Mouse (Mus musculus): Measurements from ENCODE around the gene Pdcd1. TPM values are rescaled to one million over a fixed set of nuclear protein-coding genes. Genes with fewer than 3 reads are reported as not detected.

Pdcd1 gene
- polyA plus RNA-seq (2015; fragmentation: Nextera tagmentation; extraction: Ambion mirVana), result 0.11 and 0.13 TPM in 2 replicates

DNA sequence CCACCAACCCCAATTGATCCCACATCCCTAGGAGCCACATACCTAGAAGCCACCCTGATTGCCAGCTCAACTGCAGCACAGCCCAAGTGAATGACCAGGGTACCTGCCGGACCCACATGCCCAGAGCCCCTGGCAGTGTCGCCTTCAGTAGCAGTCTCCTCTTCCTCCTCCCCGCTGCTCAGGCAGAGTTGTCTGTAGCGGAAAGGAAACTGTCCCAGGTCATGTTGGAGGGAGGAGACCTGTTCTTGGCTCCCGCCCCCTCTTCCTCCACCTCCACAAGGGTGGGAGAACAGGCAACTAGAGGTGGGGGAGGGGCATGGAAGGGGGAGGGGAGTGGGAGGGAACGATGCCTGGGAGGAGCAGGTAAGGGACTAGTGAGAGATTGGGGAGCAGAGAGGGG lies at the start of gene Pdcd1:
Gene Pdcd1 (minus strand): TSS at position 181 of the 400 bp plus-strand sequence.
- no peak within 1 kb of the TSS for H3K27ac ChIP-seq (replicated peaks)
- no peaks in the 10 kb centered on the region for H3K36me3 ChIP-seq
- no peaks in the 10 kb centered on the region for H3K9me3 ChIP-seq (replicated peaks)
- H3K27me3 ChIP-seq, result no peaks in the 10 kb centered on the region
- H3K9ac ChIP-seq, result no peak within 1 kb of the TSS
- 57% methylated on average over 6 of the region's 6 CpGs for WGBS
- H3K4me2 ChIP-seq (replicated peaks), result no peak within 1 kb of the TSS
- no peaks in the 10 kb centered on the region for H3K4me1 ChIP-seq
- ATAC-seq (ENCODE audit: insufficient number of reproducible peaks, low FRiP score, low TSS enrichment, low read depth), result no peak
- no peak within 1 kb of the TSS for H3K4me3 ChIP-seq (replicated peaks)

DNA sequence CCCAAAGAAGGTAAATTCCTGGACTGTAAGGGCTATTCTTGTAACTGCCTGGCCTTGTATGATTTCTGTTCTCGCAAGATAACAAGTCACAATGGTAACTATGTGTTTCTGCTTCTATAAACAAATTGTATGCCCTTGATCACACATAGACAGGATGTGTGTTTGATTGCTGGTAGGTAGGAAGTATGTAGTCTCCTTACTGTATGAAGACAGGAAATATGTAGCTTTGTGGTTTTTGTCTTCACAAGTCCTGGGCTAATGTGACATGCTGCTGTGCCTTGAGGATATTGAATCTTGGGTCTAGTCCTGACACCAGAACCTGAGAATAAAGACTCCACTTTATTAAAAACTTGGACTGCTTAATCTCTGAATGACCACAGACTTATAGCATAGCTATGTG lies 39.4 kb upstream of the Pdcd1 start:
- H3K9me3 ChIP-seq (replicated peaks), result no peaks in the 10 kb centered on the region
- H3K9ac ChIP-seq, result no peak overlapping the region
- no peak overlapping the region for H3K27ac ChIP-seq (replicated peaks)
- H3K4me2 ChIP-seq (replicated peaks), result no peak overlapping the region
- no peaks in the 10 kb centered on the region for H3K36me3 ChIP-seq
- no peak overlapping the region for H3K4me3 ChIP-seq (replicated peaks)
- WGBS, result 83% methylated on average over 1 of the region's 1 CpGs
- no peak for ATAC-seq (ENCODE audit: insufficient number of reproducible peaks, low FRiP score, low TSS enrichment, low read depth)
- no peaks in the 10 kb centered on the region for H3K4me1 ChIP-seq
- no peaks in the 10 kb centered on the region for H3K27me3 ChIP-seq

DNA sequence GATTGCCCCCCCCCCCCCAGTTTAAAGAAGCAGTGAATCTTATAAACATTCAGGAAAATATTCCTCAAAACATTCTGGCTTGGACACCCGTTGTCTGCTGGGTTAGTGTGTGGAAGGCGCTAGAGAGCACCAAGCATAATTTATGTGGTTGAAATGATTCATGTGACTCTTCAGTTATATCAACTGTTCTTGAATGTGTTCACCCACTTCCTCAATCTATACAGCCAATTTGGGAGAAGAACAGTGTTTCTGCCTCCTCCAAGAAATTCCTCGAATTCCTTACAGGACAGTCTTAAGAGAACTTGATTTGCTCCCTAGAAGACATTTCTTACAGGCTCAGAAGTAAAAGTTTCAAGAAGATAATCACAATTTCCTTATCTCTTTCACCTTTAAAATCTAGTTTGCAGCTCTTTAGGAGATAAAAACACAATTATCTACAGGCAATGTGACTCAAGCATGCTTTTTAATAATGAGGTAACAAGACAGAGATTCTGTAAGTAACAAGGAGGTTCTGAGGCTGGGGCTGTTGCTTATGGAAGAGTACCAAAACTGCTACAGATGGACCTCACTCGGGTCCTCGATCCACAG lies 34.1 kb upstream of the Pdcd1 start:
- no peak overlapping the region for H3K4me3 ChIP-seq (replicated peaks)
- no peak overlapping the region for H3K27ac ChIP-seq (replicated peaks)
- no peaks in the 10 kb centered on the region for H3K9me3 ChIP-seq (replicated peaks)
- no peaks in the 10 kb centered on the region for H3K36me3 ChIP-seq
- 83% methylated on average over 5 of the region's 5 CpGs for WGBS
- ATAC-seq (ENCODE audit: insufficient number of reproducible peaks, low FRiP score, low TSS enrichment, low read depth), result no peak
- no peak overlapping the region for H3K9ac ChIP-seq
- H3K4me2 ChIP-seq (replicated peaks), result no peak overlapping the region
- no peaks in the 10 kb centered on the region for H3K4me1 ChIP-seq
- H3K27me3 ChIP-seq, result no peaks in the 10 kb centered on the region

DNA sequence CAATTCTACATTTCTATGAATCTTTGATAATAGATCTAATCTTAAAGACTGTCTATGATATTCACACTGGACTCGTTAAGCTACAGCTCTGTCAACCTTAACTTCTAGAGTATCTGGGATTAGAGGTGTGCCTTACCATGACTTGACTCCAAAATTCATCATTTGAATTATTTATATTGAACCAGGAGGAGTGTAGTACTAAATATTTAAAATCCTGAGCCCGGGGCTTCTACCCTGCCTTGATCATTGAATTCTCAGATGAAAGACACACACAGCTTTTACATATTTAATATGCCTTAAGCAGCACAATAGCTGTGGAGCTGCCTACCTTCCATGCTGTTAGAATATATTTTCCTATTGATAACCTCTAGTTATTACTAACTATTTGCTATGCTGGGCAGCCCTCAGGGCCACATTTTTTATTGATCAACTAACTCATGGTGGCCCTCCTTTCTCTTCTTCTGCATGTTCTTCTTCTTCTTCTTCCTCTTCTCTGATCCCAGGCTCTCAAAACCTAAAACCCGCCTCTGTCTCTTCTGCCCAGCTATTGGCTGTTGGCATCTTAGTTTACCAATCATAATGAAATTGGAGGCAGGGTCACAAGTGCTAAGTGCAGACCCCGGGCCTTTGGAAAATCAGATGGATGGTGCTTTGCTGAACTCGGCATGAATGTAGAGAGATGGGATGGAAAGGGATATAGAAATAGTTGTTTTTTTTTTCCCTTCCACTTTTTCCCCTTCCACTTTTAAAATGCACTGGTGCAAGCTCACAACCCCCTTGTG lies 33.2 kb upstream of the Pdcd1 start:
- Histone ChIP-seq H3K27ac (replicated peaks) (no peak overlapping the region), H3K4me1 (no peaks in the 10 kb centered on the region), H3K36me3 (no peaks in the 10 kb centered on the region), H3K4me2 (replicated peaks) (no peak overlapping the region), H3K9ac (no peak overlapping the region), H3K27me3 (no peaks in the 10 kb centered on the region), H3K4me3 (replicated peaks) (no peak overlapping the region), H3K9me3 (replicated peaks) (no peaks in the 10 kb centered on the region)
- no peak for ATAC-seq (ENCODE audit: insufficient number of reproducible peaks, low FRiP score, low TSS enrichment, low read depth)
- 80% methylated on average over 5 of the region's 5 CpGs for WGBS

DNA sequence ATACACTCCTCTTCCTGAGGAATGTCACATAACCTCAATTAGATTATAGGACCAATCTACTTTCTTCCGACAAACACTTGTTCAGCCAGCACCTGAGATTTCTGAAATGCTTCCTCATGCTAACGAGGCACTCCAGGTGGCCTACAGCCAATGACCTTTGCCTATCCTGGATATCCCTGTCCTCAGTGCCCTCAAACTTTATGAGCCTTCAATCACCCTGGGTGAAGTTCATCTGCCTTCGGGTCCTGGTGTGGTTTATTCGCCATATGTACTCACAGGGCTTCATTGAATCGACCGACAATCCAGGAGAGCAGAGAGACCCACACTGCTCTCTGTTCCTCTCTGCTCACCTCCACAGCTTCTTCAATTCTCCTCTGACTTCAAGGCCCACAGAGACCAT lies 29.4 kb upstream of the Pdcd1 start:
- no peak for ATAC-seq (ENCODE audit: insufficient number of reproducible peaks, low FRiP score, low TSS enrichment, low read depth)
- H3K4me1 ChIP-seq, result no peaks in the 10 kb centered on the region
- no peak overlapping the region for H3K9ac ChIP-seq
- H3K9me3 ChIP-seq (replicated peaks), result no peaks in the 10 kb centered on the region
- H3K27ac ChIP-seq (replicated peaks), result no peak overlapping the region
- no peak overlapping the region for H3K4me3 ChIP-seq (replicated peaks)
- H3K27me3 ChIP-seq, result no peaks in the 10 kb centered on the region
- 86% methylated on average over 6 of the region's 6 CpGs for WGBS
- H3K36me3 ChIP-seq, result no peaks in the 10 kb centered on the region
- no peak overlapping the region for H3K4me2 ChIP-seq (replicated peaks)

DNA sequence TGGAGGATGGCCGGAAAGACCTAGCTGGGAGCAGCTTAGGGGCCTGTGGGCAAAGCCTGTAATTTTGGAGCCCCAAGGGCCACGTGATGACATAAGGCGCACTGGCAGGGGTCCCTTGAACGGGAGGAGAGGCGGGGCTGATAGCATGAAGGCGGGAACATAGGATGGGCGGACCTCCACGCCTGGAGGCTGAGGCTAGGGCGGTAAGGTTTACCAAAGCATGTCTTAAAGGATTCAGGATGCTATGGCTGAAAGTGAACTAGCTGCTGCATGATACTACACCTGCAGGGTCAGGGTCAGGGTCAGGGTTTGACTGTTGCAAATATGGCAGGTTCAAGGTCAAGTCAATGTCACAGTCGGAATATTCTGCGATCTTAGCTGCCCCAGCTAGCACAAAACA lies 28.8 kb upstream of the Pdcd1 start:
- no peak overlapping the region for H3K4me2 ChIP-seq (replicated peaks)

DNA sequence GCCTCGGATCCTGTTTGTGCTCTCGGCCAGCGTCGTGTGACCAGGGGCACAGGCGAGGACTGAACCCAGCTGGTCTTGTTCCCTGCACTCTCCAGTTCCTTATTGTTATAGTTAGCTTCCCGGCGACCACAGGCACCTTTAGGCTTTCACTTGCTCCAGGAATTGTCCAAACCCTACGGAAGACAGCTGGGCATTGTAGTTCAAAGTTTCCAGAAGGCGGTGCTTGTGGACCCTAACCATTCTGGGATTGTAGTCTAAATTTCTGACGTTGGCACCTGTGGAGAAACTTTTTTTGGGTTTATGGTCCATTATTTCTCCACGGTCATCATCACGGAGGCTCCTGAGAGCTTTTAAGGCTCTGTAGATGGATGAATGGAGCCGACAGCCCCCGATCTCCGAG lies 28.4 kb upstream of the Pdcd1 start:
- Histone ChIP-seq H3K9me3 (replicated peaks) (no peaks in the 10 kb centered on the region), H3K4me2 (replicated peaks) (no peak overlapping the region), H3K27me3 (no peaks in the 10 kb centered on the region), H3K27ac (replicated peaks) (no peak overlapping the region), H3K9ac (no peak overlapping the region), H3K4me1 (no peaks in the 10 kb centered on the region), H3K4me3 (replicated peaks) (no peak overlapping the region), H3K36me3 (no peaks in the 10 kb centered on the region)
- WGBS, result 47% methylated on average over 15 of the region's 15 CpGs
- no peak for ATAC-seq (ENCODE audit: insufficient number of reproducible peaks, low FRiP score, low TSS enrichment, low read depth)

More for the DNA sequence above, 28.8 kb upstream of the Pdcd1 start:
- Histone ChIP-seq H3K36me3 (no peaks in the 10 kb centered on the region), H3K9me3 (replicated peaks) (no peaks in the 10 kb centered on the region), H3K4me1 (no peaks in the 10 kb centered on the region), H3K27me3 (no peaks in the 10 kb centered on the region), H3K9ac (no peak overlapping the region), H3K27ac (replicated peaks) (no peak overlapping the region), H3K4me3 (replicated peaks) (no peak overlapping the region)
- WGBS, result 55% methylated on average over 11 of the region's 11 CpGs
- ATAC-seq (ENCODE audit: insufficient number of reproducible peaks, low FRiP score, low TSS enrichment, low read depth), result no peak

DNA sequence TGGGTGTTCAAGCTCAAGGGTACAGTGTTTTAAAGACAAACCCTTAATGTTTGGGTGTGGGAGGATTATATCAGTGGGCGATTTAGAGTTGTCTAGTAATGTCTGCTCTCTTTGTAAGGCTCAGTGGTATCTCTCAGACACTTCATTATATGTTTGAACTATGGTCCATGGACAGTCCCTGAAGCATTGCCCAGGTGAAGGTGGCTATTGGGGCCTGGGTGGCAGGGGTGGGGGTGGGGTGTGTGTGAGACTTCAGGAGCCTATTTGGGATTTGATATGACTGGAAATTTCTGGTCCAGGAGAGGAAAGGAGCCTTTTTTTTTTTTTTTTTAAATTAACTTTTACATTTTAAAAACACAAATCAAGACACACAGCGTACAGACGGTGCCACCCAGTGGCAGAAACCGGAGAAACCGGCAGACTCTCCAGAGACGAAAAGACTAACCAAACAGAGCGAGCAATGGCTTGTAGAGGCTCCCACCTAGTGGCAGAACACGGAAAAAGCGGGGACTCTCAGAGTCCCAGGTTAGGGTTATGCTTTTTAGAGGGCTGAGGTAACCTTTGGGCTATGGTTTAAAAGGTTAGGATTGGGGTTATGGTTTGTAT lies 26.6 kb upstream of the Pdcd1 start:
- WGBS, result 1% methylated on average over 9 of the region's 9 CpGs

DNA sequence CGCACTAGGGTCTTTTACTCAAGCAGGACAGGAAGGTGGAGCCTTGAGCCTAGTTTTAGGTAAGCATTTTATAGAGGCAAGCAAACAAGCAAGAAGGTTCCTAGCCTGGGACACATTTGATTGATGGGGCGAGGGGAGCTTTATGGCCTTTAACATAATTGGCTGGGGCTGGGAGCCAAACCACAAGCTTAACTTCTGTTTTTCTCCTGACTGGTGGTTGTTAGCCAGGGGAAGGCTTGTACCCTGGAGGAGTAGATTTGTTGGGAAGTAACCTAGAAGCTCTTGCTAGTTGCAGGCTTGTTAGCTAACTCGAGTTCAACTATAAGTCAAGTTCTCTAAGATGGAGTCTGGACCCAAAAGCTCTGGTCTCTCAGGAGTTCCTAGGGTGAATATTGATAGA lies 26.0 kb upstream of the Pdcd1 start:
- WGBS, result 54% methylated on average over 3 of the region's 3 CpGs
- no peak overlapping the region for H3K9ac ChIP-seq
- no peak overlapping the region for H3K4me2 ChIP-seq (replicated peaks)
- H3K27ac ChIP-seq (replicated peaks), result no peak overlapping the region
- H3K27me3 ChIP-seq, result no peaks in the 10 kb centered on the region
- H3K4me3 ChIP-seq (replicated peaks), result no peak overlapping the region
- no peaks in the 10 kb centered on the region for H3K9me3 ChIP-seq (replicated peaks)
- H3K4me1 ChIP-seq, result no peaks in the 10 kb centered on the region
- ATAC-seq (ENCODE audit: insufficient number of reproducible peaks, low FRiP score, low TSS enrichment, low read depth), result no peak
- H3K36me3 ChIP-seq, result no peaks in the 10 kb centered on the region

More for the DNA sequence above, 26.6 kb upstream of the Pdcd1 start:
- Histone ChIP-seq H3K27ac (replicated peaks) (no peak overlapping the region), H3K36me3 (no peaks in the 10 kb centered on the region), H3K4me3 (replicated peaks) (no peak overlapping the region), H3K9ac (no peak overlapping the region), H3K27me3 (no peaks in the 10 kb centered on the region), H3K4me2 (replicated peaks) (no peak overlapping the region), H3K9me3 (replicated peaks) (no peaks in the 10 kb centered on the region), H3K4me1 (no peaks in the 10 kb centered on the region)
- peak; percentile 82; the same call in 1 of the 2 replicates for ATAC-seq (ENCODE audit: insufficient number of reproducible peaks, low FRiP score, low TSS enrichment, low read depth)

DNA sequence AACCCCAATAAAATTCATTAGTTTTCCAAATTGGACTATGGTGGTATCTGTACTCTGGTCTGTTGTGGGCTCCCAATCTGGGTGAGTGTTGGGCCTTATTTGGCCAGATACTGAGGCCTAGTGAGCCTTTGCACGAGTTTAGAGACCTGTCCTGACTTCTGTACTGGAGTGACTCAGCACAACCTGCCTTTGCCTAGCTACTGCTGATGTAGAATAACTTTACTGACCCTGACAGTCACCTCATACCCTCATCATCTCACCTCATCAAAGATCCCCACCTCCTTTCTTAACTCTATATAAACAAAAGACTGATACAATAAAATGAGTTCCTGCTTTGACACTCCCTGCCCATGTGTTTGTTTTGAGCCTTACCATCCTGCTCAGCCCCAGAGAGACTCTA lies 24.3 kb upstream of the Pdcd1 start:
- Histone ChIP-seq H3K9me3 (replicated peaks) (no peaks in the 10 kb centered on the region), H3K36me3 (no peaks in the 10 kb centered on the region), H3K4me2 (replicated peaks) (no peak overlapping the region), H3K9ac (no peak overlapping the region), H3K4me3 (replicated peaks) (no peak overlapping the region), H3K4me1 (no peaks in the 10 kb centered on the region), H3K27ac (replicated peaks) (no peak overlapping the region), H3K27me3 (no peaks in the 10 kb centered on the region)
- 20% methylated on average over 1 of the region's 1 CpGs for WGBS
- ATAC-seq (ENCODE audit: insufficient number of reproducible peaks, low FRiP score, low TSS enrichment, low read depth), result no peak

DNA sequence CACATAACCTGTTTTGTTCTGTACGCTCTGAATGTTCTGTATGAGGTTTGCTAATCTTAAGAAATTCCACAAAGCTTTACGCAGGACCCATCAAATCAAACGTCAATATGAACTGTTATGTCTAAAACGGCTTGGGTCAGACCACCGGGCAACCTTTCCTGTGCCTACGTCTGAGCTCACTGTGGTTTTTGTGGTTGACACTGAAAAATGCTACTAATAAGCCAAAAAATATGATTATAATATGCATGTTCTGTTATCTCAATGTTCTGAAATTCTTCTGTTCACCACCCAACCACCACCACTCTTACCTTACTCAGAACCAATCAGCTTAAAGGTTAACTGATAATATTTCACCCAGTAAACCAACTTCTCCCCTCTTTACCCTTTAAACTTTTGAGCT lies 22.4 kb upstream of the Pdcd1 start:
- no peaks in the 10 kb centered on the region for H3K36me3 ChIP-seq
- no peak overlapping the region for H3K4me2 ChIP-seq (replicated peaks)
- H3K9me3 ChIP-seq (replicated peaks), result no peaks in the 10 kb centered on the region
- H3K9ac ChIP-seq, result no peak overlapping the region
- ATAC-seq (ENCODE audit: insufficient number of reproducible peaks, low FRiP score, low TSS enrichment, low read depth), result no peak
- no peaks in the 10 kb centered on the region for H3K27me3 ChIP-seq
- H3K27ac ChIP-seq (replicated peaks), result no peak overlapping the region
- H3K4me3 ChIP-seq (replicated peaks), result no peak overlapping the region
- no peaks in the 10 kb centered on the region for H3K4me1 ChIP-seq
- WGBS, result 78% methylated on average over 6 of the region's 6 CpGs

All from embryonic facial prominence, embryonic 15.5 days (tissue).